Mouse (Mus musculus): Measurements from ENCODE around the gene Tnni3. TPM values are rescaled to one million over a fixed set of nuclear protein-coding genes. Genes with fewer than 3 reads are reported as not detected.
A peak's percentile ranks its signal among the peaks of the same experiment; 100 is the strongest.

Gene Tnni3
- polyA plus RNA-seq, 1 experiment from 2014 or later, result 1.1 TPM

GRCm38 (mm10) chr7:4513829-4514712 lies 10.0 kb downstream of the Tnni3 start:
- ATAC-seq, result no peak
- no peaks in the 10 kb centered on the region for H3K27me3 ChIP-seq (replicated peaks; ENCODE audit: control insufficient read depth, insufficient read depth, low read length)
- no peak overlapping the region for H3K4me2 ChIP-seq (replicated peaks; ENCODE audit: low read depth)
- H3K9ac ChIP-seq (ENCODE audit: low read depth, low read length), result no peak overlapping the region
- H3K4me1 ChIP-seq (replicated peaks; ENCODE audit: control insufficient read depth, insufficient read depth, low read length), result 0 out of 2 replicates have a peak, but pooled peaks cover 4% of the 10 kb centered on the region
- no peak for TF ChIP-seq CTCF (IDR thresholded peaks at IDR 0.05; ENCODE audit: low read depth)
- no peaks in the 10 kb centered on the region for H3K36me3 ChIP-seq (ENCODE audit: control insufficient read depth, insufficient read depth)
- no peaks in the 10 kb centered on the region for H3K9me3 ChIP-seq (ENCODE audit: control insufficient read depth)
- H3K4me3 ChIP-seq (ENCODE audit: low read depth, low read length), result no peak overlapping the region
- 51% methylated on average over 6 of the region's 6 CpGs for WGBS
- no peak overlapping the region for H3K27ac ChIP-seq (ENCODE audit: low read depth, low read length)

GRCm38 (mm10) chr7:4513236-4513635 lies 10.8 kb downstream of the Tnni3 start:
- H3K27ac ChIP-seq (ENCODE audit: low read depth, low read length), result no peak overlapping the region
- 31% methylated on average over 13 of the region's 13 CpGs for WGBS
- no peaks in the 10 kb centered on the region for H3K36me3 ChIP-seq (ENCODE audit: control insufficient read depth, insufficient read depth)
- ATAC-seq, result 0 out of 2 replicates have a peak, but pooled peaks have one; percentile 7
- no peaks in the 10 kb centered on the region for H3K9me3 ChIP-seq (ENCODE audit: control insufficient read depth)
- peak; percentile 92 for TF ChIP-seq CTCF (IDR thresholded peaks at IDR 0.05; ENCODE audit: low read depth)
- 0 out of 2 replicates have a peak, but pooled peaks cover 4% of the 10 kb centered on the region for H3K4me1 ChIP-seq (replicated peaks; ENCODE audit: control insufficient read depth, insufficient read depth, low read length)
- H3K4me2 ChIP-seq (replicated peaks; ENCODE audit: low read depth), result no peak overlapping the region
- H3K27me3 ChIP-seq (replicated peaks; ENCODE audit: control insufficient read depth, insufficient read depth, low read length), result no peaks in the 10 kb centered on the region
- H3K9ac ChIP-seq (ENCODE audit: low read depth, low read length), result no peak overlapping the region
- H3K4me3 ChIP-seq (ENCODE audit: low read depth, low read length), result no peak overlapping the region

GRCm38 (mm10) chr7:4511489-4512224 lies 12.4 kb downstream of the Tnni3 start:
- ATAC-seq, result no peak
- no peak for TF ChIP-seq CTCF (IDR thresholded peaks at IDR 0.05; ENCODE audit: low read depth)
- Histone ChIP-seq H3K9ac (ENCODE audit: low read depth, low read length) (no peak overlapping the region), H3K27ac (ENCODE audit: low read depth, low read length) (no peak overlapping the region), H3K36me3 (ENCODE audit: control insufficient read depth, insufficient read depth) (no peaks in the 10 kb centered on the region), H3K4me3 (ENCODE audit: low read depth, low read length) (no peak overlapping the region), H3K4me1 (replicated peaks; ENCODE audit: control insufficient read depth, insufficient read depth, low read length) (0 out of 2 replicates have a peak, but pooled peaks cover 4% of the 10 kb centered on the region), H3K9me3 (ENCODE audit: control insufficient read depth) (no peaks in the 10 kb centered on the region), H3K4me2 (replicated peaks; ENCODE audit: low read depth) (no peak overlapping the region), H3K27me3 (replicated peaks; ENCODE audit: control insufficient read depth, insufficient read depth, low read length) (no peaks in the 10 kb centered on the region)
- WGBS, result 74% methylated on average over 8 of the region's 8 CpGs

- H3K4me1 ChIP-seq (replicated peaks; ENCODE audit: control insufficient read depth, insufficient read depth, low read length), result 0 out of 2 replicates have a peak, but pooled peaks cover 4% of the 10 kb centered on the region
- no peak overlapping the region for H3K9ac ChIP-seq (ENCODE audit: low read depth, low read length)
- H3K36me3 ChIP-seq (ENCODE audit: control insufficient read depth, insufficient read depth), result no peaks in the 10 kb centered on the region
- peak; percentile 91 for ATAC-seq
- WGBS, result 20% methylated on average over 24 of the region's 24 CpGs
- no peak overlapping the region for H3K27ac ChIP-seq (ENCODE audit: low read depth, low read length)
- peak; percentile 96 for TF ChIP-seq CTCF (IDR thresholded peaks at IDR 0.05; ENCODE audit: low read depth)
- H3K27me3 ChIP-seq (replicated peaks; ENCODE audit: control insufficient read depth, insufficient read depth, low read length), result no peaks in the 10 kb centered on the region
- no peaks in the 10 kb centered on the region for H3K9me3 ChIP-seq (ENCODE audit: control insufficient read depth)
- H3K4me3 ChIP-seq (ENCODE audit: low read depth, low read length), result peak overlapping the region; percentile 14; the same call in 1 of the 2 replicates
- H3K4me2 ChIP-seq (replicated peaks; ENCODE audit: low read depth), result peak overlapping the region; percentile 57
Measured at GRCm38 (mm10) chr7:4509863-4510608, 14.0 kb downstream of the Tnni3 start.

GRCm38 (mm10) chr7:4508739-4509116 lies 15.3 kb downstream of the Tnni3 start:
- WGBS, result 94% methylated on average over 8 of the region's 8 CpGs
- no peak overlapping the region for H3K4me2 ChIP-seq (replicated peaks; ENCODE audit: low read depth)
- no peaks in the 10 kb centered on the region for H3K9me3 ChIP-seq (ENCODE audit: control insufficient read depth)
- TF ChIP-seq CTCF (IDR thresholded peaks at IDR 0.05; ENCODE audit: low read depth), result no peak
- no peak overlapping the region for H3K4me3 ChIP-seq (ENCODE audit: low read depth, low read length)
- H3K4me1 ChIP-seq (replicated peaks; ENCODE audit: control insufficient read depth, insufficient read depth, low read length), result 0 out of 2 replicates have a peak, but pooled peaks cover 4% of the 10 kb centered on the region
- ATAC-seq, result no peak
- H3K36me3 ChIP-seq (ENCODE audit: control insufficient read depth, insufficient read depth), result no peaks in the 10 kb centered on the region
- H3K9ac ChIP-seq (ENCODE audit: low read depth, low read length), result no peak overlapping the region
- no peak overlapping the region for H3K27ac ChIP-seq (ENCODE audit: low read depth, low read length)
- no peaks in the 10 kb centered on the region for H3K27me3 ChIP-seq (replicated peaks; ENCODE audit: control insufficient read depth, insufficient read depth, low read length)

All from intestine, postnatal 0 days (tissue).